ENCODE assay signal across 10 mouse cellular contexts in the genomic region with DNA sequence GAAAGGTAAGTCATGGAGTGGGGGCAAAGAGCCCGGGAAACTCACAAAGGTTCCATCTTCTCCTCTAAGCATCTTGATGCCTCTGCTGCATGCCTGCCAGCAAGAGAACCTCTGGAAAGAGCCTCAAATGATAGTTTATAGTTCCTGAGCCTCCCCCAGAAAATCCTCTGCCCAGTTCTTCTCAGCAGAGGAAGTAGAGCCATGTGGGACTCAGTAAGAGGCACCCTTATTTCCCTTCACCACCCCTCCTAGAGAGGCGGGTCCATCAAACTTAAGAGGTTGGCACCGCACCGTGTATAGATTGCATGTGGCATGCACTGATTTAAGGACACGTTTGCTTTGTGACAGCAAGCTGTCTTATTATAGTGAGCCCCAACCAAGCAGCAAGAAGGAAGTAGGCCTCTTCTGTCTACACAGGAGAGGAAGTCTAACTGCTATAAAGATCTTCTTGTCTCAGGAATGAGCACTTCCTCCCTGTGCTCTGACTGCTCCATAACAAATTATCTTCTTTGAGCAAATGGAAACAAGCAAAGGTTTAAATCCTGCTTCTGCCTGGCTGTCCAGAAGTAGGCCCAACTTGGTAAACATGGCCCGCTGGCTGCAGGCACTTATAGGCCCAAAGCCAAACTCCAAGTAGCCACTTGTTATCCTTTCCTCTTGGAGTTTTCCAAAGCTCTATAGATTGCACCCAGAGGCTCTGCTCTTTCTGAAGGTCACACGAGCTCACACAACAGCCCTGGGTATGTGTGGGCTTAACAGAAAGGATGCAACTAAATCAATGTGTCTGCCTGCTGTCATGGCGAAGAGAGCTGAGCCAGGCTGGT.
DNase-seq lines count a peak whose midpoint lies in the region; ATAC-seq and TF ChIP-seq lines count a peak whose summit lies in the region.
"Had no signal": no experiment of that assay in that cellular context is flagged by ENCODE, and none has a peak within 500 bp of the region (broad histone marks: within the 10 kb centered on the region; RNA-seq: fewer than 3 reads in every experiment).

No protein-coding gene starts in this region.

- H3K27me3 ChIP-seq in intestine, embryonic 14.5 days (replicated peaks; ENCODE audit: control insufficient read depth, insufficient read depth, low read length) = no peaks in the 10 kb centered on the region
- H3K27me3 ChIP-seq in intestine, postnatal 0 days (replicated peaks; ENCODE audit: control insufficient read depth, insufficient read depth, low read length) = no peaks in the 10 kb centered on the region
- no peaks in the 10 kb centered on the region for H3K27me3 ChIP-seq in thymus, adult 2 months (ENCODE audit: control insufficient read depth, insufficient read depth, low read length)

- H3K9me3 ChIP-seq in intestine, embryonic 14.5 days (ENCODE audit: control insufficient read depth, low read length) = no peaks in the 10 kb centered on the region
- no peaks in the 10 kb centered on the region for H3K9me3 ChIP-seq in intestine, postnatal 0 days (ENCODE audit: control insufficient read depth)
- H3K9me3 ChIP-seq: hindbrain, embryonic 10.5 days had no signal

- TF ChIP-seq POLR2A in thymus, adult 2 months (IDR thresholded peaks at IDR 0.05; ENCODE audit: control insufficient read depth, extremely low read depth, insufficient read depth, low read length, poor library complexity) = no peak

- 0 out of 2 replicates have a peak overlapping the region, but pooled peaks have one; percentile 8 for H3K27ac ChIP-seq in intestine, embryonic 14.5 days (ENCODE audit: low read depth)
- no peak overlapping the region for H3K27ac ChIP-seq in intestine, postnatal 0 days (ENCODE audit: low read depth, low read length)
- H3K27ac ChIP-seq in thymus, adult 2 months (ENCODE audit: control insufficient read depth, insufficient read depth, low read length) = peak overlapping the region; percentile 18; the same call in 1 of the 2 replicates
- H3K27ac ChIP-seq: hindbrain, embryonic 10.5 days had no signal

- WGBS in intestine, embryonic 14.5 days = 62% methylated on average over 8 of the region's 8 CpGs
- 60% methylated on average over 8 of the region's 8 CpGs for WGBS in intestine, postnatal 0 days
- WGBS in thymus, adult 2 months = 52% methylated on average over 8 of the region's 8 CpGs

- no peak overlapping the region for H3K9ac ChIP-seq in intestine, embryonic 14.5 days (ENCODE audit: low read length)
- H3K9ac ChIP-seq in intestine, postnatal 0 days (ENCODE audit: low read depth, low read length) = no peak overlapping the region

- 0 out of 2 replicates have a peak, but pooled peaks have one; percentile 5 for ATAC-seq in intestine, embryonic 14.5 days (replicated peaks; ENCODE audit: low FRiP score, low TSS enrichment, low read depth)
- ATAC-seq in intestine, postnatal 0 days = no peak

- H3K36me3 ChIP-seq in intestine, embryonic 14.5 days (ENCODE audit: control insufficient read depth, insufficient read depth, low read length) = no peaks in the 10 kb centered on the region
- no peaks in the 10 kb centered on the region for H3K36me3 ChIP-seq in intestine, postnatal 0 days (ENCODE audit: control insufficient read depth, insufficient read depth)
- H3K36me3 ChIP-seq in thymus, adult 2 months (ENCODE audit: control insufficient read depth, insufficient read depth, low read length) = no peaks in the 10 kb centered on the region
- H3K36me3 ChIP-seq: hindbrain, embryonic 10.5 days had no signal

- peaks cover 9% of the 10 kb centered on the region; the same call in 1 of the 2 replicates for H3K4me1 ChIP-seq in intestine, embryonic 14.5 days (replicated peaks; ENCODE audit: control insufficient read depth, insufficient read depth, low read length)
- 0 out of 2 replicates have a peak, but pooled peaks cover 5% of the 10 kb centered on the region for H3K4me1 ChIP-seq in intestine, postnatal 0 days (replicated peaks; ENCODE audit: control insufficient read depth, insufficient read depth, low read length)
- peaks cover 3% of the 10 kb centered on the region; the same call in 1 of the 2 replicates for H3K4me1 ChIP-seq in thymus, adult 2 months (replicated peaks; ENCODE audit: control insufficient read depth, insufficient read depth, low read length)
- H3K4me1 ChIP-seq: hindbrain, embryonic 10.5 days had no signal

- H3K4me3 ChIP-seq in intestine, embryonic 14.5 days (ENCODE audit: low read depth, low read length) = no peak overlapping the region
- no peak overlapping the region for H3K4me3 ChIP-seq in intestine, postnatal 0 days (ENCODE audit: low read depth, low read length)
- no peak overlapping the region for H3K4me3 ChIP-seq in thymus, adult 2 months (ENCODE audit: control insufficient read depth, insufficient read depth, low read length)
- H3K4me3 ChIP-seq: hindbrain, embryonic 10.5 days had no signal

- no peak for DNase-seq in intestine, embryonic 14.5 days (ENCODE audit: low spot score)
- no peak for DNase-seq in thymus, adult 2 months
- no peak for DNase-seq in thymus, postnatal 25 days
- peak; percentile 54 for DNase-seq in lung, postnatal 10 days
- DNase-seq in telencephalon, adult 2 months (ENCODE audit: low read depth, low spot score) = peak; percentile 21
- DNase-seq in gastrocnemius, postnatal 14 days = no peak
- no peak for DNase-seq in c-Kit-positive CD71-positive TER-119-positive erythroid progenitor cells, embryonic 14.5 days (ENCODE audit: low spot score)
- DNase-seq: kidney, postnatal 36 days had no signal

- H3K4me2 ChIP-seq in intestine, embryonic 14.5 days (ENCODE audit: low read length) = no peak overlapping the region
- no peak overlapping the region for H3K4me2 ChIP-seq in intestine, postnatal 0 days (replicated peaks; ENCODE audit: low read depth)

- TF ChIP-seq CTCF in intestine, postnatal 0 days (IDR thresholded peaks at IDR 0.05; ENCODE audit: low read depth) = no peak
- no peak for TF ChIP-seq CTCF in thymus, adult 2 months (IDR thresholded peaks at IDR 0.05; ENCODE audit: borderline replicate concordance, control insufficient read depth, extremely low read depth, insufficient read depth, low read length, poor library complexity)

- intact Hi-C loops in gastrocnemius, postnatal 14 days (cut with DNase I; ENCODE audit: low total_unique reads) = no loop called here

Comparison
In these comparisons a context has a peak if more than half of its experiments do, and no peak if none do; other contexts are left out.
1. DNase-seq: peak in lung, postnatal 10 days (single experiment) and telencephalon, adult 2 months (single experiment); none in intestine, embryonic 14.5 days (single experiment), thymus, adult 2 months (single experiment), thymus, postnatal 25 days (single experiment), gastrocnemius, postnatal 14 days (single experiment) and c-Kit-positive CD71-positive TER-119-positive erythroid progenitor cells, embryonic 14.5 days (single experiment).